Mouse (Mus musculus): ENCODE data around the gene Abca14. TPM values are rescaled to one million over a fixed set of nuclear protein-coding genes. Genes with fewer than 3 reads are reported as not detected.

Gene Abca14
- polyA plus RNA-seq (2017; shearing (Covaris generic)) = not detected

DNA sequence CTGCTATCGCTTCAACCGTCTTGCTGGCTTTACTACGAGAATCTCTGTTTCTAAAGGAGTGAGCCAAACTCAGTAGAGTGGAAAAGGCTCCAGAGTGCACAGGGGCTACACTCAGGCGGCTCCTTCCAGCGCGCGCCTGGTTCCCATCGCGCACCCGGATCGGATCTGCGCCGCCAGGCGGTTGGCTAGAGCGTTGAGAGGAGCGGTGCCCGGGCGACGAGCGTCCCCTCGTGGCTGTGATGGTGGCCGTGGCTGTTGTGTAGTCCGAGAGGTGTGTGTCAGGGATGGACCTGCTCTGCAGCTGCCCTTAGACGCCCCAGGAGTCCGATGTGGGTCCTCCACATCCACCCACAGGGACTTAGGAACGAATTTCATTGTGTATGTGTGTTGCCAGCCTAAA is at the start of gene Abca14:
Gene Abca14 (plus strand): TSS at position 173 of the 400 bp plus-strand sequence.

DNA sequence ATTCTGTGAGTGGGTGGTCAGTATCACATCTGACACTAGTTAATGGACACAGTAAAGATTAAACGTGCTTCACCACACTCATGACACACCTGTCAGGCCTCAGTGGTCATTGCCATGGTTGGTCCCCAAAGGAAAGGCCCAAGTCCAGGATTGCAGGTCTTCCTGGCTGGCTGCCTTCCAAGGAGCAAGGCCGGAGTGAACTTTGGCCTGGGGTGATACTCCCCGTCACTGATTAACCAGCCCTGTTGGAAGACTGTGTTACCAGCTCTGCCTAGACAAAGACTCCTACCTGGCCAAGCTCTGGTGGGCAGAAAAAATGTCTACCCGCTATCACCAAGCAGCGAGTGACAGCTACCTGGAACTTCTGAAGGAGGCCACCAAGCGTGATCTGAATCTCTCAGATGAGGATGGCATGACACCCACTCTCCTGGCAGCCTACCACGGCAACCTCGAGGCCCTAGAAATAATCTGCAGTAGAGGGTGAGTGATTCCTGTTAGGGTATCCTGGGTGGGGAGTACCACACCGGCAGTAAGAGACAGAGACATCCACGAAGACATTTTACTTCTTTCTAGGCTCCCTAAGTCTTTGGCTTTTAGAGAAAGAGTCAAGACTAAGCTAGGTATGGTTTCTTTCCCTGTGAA is 30.0 kb upstream of the Abca14 start, which contains the start of gene Anks4b:
Gene Anks4b (plus strand): TSS at position 256 of the 642 bp plus-strand sequence.

DNA sequence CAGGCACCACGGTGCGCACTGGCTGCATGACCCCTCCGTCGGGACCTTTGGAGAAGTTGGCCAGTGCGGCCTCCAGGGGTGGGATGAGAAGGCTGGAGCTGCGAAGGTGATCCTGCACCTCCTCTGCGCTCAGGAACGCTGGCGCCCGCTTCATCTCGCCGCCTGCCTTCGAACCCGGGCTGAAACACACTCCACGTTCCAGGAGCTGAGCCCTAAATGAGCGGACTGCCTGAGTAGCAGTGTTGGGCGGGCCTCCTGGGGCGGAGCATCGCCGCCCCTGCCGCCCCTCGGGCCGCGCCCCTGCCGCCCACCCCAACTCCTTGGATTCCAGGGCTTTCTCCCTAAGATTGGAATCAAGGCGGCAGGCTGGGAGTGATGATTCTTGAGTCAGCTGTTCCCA is 2.0 kb upstream of the Abca14 start, which contains the start of gene Crym:
Gene Crym (minus strand): TSS at position 341 of the 400 bp plus-strand sequence.

DNA sequence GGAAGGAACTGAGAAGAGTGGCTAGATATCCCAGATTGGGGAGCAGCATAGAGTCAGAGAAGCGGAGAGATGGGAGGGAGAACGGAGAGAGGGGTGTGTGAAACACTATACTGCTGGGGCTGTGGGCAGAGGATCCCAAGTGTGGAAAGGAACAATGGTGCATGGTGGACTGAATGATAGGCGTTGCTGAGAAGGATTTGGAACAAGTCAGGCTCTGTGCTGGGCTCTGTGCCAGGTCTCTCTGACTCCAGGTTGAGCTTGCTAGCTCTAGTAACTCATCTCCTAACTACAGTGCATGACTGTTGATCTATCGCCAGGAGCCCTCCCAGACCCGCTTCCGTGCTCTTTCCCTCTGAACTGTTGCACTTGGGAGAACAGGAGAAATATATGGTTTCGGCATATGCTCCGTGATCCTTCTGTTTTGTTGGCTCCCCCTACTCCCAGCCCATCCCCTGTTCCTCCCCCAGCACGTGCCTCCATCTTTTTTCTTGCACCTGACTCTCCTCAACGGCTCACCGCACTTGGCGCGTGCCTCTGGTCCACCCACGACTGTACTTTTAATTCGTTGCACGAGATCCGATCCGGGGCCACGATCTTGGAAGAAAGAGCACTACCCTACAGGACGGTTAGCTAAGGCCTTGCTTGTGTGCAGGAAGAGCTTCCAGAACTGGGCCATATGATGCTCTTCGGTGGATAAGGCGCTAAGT is 124.5 kb downstream of the Abca14 start, which contains the start of gene Abca15:
Gene Abca15 (plus strand): TSS at position 584 of the 707 bp plus-strand sequence.

Other genes starting within 250 kb of the Abca14 start
- 0.04 TPM for gene Dnah3, start 108.7 kb upstream of the Abca14 start, polyA plus RNA-seq (2017; shearing (Covaris generic))
- gene Tmem159, start 101.6 kb upstream of the Abca14 start, polyA plus RNA-seq (2017; shearing (Covaris generic)) = 2.6 TPM
- gene Zp2, start 58.7 kb upstream of the Abca14 start, polyA plus RNA-seq (2017; shearing (Covaris generic)) = not detected
- not detected for gene Anks4b, start 30.1 kb upstream of the Abca14 start, polyA plus RNA-seq (2017; shearing (Covaris generic))
- gene Crym, start 1.9 kb upstream of the Abca14 start, polyA plus RNA-seq (2017; shearing (Covaris generic)) = not detected
- not detected for gene Abca15, start 124.7 kb downstream of the Abca14 start, polyA plus RNA-seq (2017; shearing (Covaris generic))
- gene Abca16, start 205.7 kb downstream of the Abca14 start, polyA plus RNA-seq (2017; shearing (Covaris generic)) = 0.04 TPM

Data from CD4-positive, CD25-positive, alpha-beta regulatory T cell (primary cell).